Mouse (Mus musculus) hindbrain, embryonic 12.5 days (tissue): Measurements from ENCODE around the gene Trp53bp2. TPM values are rescaled to one million over a fixed set of nuclear protein-coding genes. Genes with fewer than 3 reads are reported as not detected.

Experiments
- ATAC-seq: fragments of 200-750 bp; cut with Nextera tagmentation; 2 replicates; pipeline ENCODE4 v1.8.0; 2017; ENCODE audit warnings: moderate TSS enrichment; ENCODE audit not compliant: low FRiP score
- H3K27ac ChIP-seq: fragments of 300-500 bp; sonication (generic); 2 replicates; pipeline ENCODE4 v1.5.1; 2016; ENCODE audit warnings: mild to moderate bottlenecking
- H3K27me3 ChIP-seq: fragments of 300-500 bp; sonication (generic); 2 replicates; pipeline ENCODE4 v1.6.1; 2016; ENCODE audit warnings: mild to moderate bottlenecking
- H3K36me3 ChIP-seq: fragments of 300-500 bp; sonication (generic); 2 replicates; pipeline ENCODE4 v1.6.1; 2016; ENCODE audit warnings: mild to moderate bottlenecking
- H3K4me1 ChIP-seq: fragments of 300-500 bp; sonication (generic); 2 replicates; pipeline ENCODE4 v1.6.1; 2016
- H3K4me2 ChIP-seq: fragments of 300-500 bp; sonication (generic); replicated peaks from 2 replicates; pipeline ENCODE4 v1.6.1; 2016; ENCODE audit warnings: mild to moderate bottlenecking
- H3K4me3 ChIP-seq: fragments of 300-500 bp; sonication (generic); 2 replicates; pipeline ENCODE4 v1.5.1; 2016; ENCODE audit warnings: mild to moderate bottlenecking
- H3K9ac ChIP-seq: fragments of 300-500 bp; sonication (generic); 2 replicates; pipeline ENCODE4 v1.6.1; 2016; ENCODE audit warnings: mild to moderate bottlenecking, moderate library complexity
- H3K9me3 ChIP-seq: fragments of 300-500 bp; sonication (generic); replicated peaks from 2 replicates; pipeline ENCODE4 v1.6.1; 2016; ENCODE audit warnings: mild to moderate bottlenecking
- WGBS: fragments of 180-500 bp; shearing (Covaris S2); methylation state at CpG from one replicate; pipeline ENCODE4 v1.1.7; 2016; 5-methylcytosine and 5-hydroxymethylcytosine counted together
- polyA plus RNA-seq: library from polyadenylated mRNA; unstranded; fragments of >200 nt; fragmentation: Nextera tagmentation; extraction: Ambion mirVana; gene quantifications from 2 replicates; pipeline ENCODE4 v1.2.1, GENCODE M21; 2016

The Trp53bp2 gene
- polyA plus RNA-seq, 1 experiment from 2014 or later, result 32.7 TPM

- Histone ChIP-seq H3K9me3 (no peaks in the 10 kb centered on the region), H3K27ac (no peak overlapping the region), H3K4me1 (no peaks in the 10 kb centered on the region), H3K36me3 (peaks cover 85% of the 10 kb centered on the region), H3K4me3 (no peak overlapping the region), H3K27me3 (no peaks in the 10 kb centered on the region), H3K4me2 (no peak overlapping the region), H3K9ac (no peak overlapping the region)
- WGBS, result 87% methylated on average over 5 of the region's 5 CpGs
- ATAC-seq, result no peak
Measured at GRCm38 (mm10) chr1:182475005-182475796, 66.2 kb downstream of the Trp53bp2 start.

GRCm38 (mm10) chr1:182478935-182479334, 70.0 kb downstream of the Trp53bp2 start:
- 88% methylated on average over 4 of the region's 4 CpGs for WGBS
- Histone ChIP-seq H3K36me3 (peaks cover 84% of the 10 kb centered on the region), H3K27me3 (no peaks in the 10 kb centered on the region), H3K9me3 (no peaks in the 10 kb centered on the region), H3K27ac (no peak overlapping the region), H3K4me1 (no peaks in the 10 kb centered on the region), H3K4me2 (no peak overlapping the region), H3K9ac (no peak overlapping the region), H3K4me3 (no peak overlapping the region)
- ATAC-seq, result no peak

- no peaks in the 10 kb centered on the region for H3K9me3 ChIP-seq
- H3K9ac ChIP-seq, result no peak overlapping the region
- peaks cover 90% of the 10 kb centered on the region for H3K36me3 ChIP-seq
- H3K4me1 ChIP-seq, result no peaks in the 10 kb centered on the region
- no peak overlapping the region for H3K4me2 ChIP-seq
- no peak for ATAC-seq
- no peak overlapping the region for H3K27ac ChIP-seq
- no peak overlapping the region for H3K4me3 ChIP-seq
- H3K27me3 ChIP-seq, result no peaks in the 10 kb centered on the region
- WGBS, result 97% methylated on average over 7 of the region's 7 CpGs
Measured at GRCm38 (mm10) chr1:182481138-182481537, 72.2 kb downstream of the Trp53bp2 start.

- H3K36me3 ChIP-seq, result peaks cover 92% of the 10 kb centered on the region
- no peak overlapping the region for H3K4me3 ChIP-seq
- no peaks in the 10 kb centered on the region for H3K9me3 ChIP-seq
- no peak for ATAC-seq
- no peak overlapping the region for H3K9ac ChIP-seq
- 90% methylated on average over 10 of the region's 10 CpGs for WGBS
- H3K4me2 ChIP-seq, result no peak overlapping the region
- H3K4me1 ChIP-seq, result no peaks in the 10 kb centered on the region
- no peak overlapping the region for H3K27ac ChIP-seq
- H3K27me3 ChIP-seq, result no peaks in the 10 kb centered on the region
Measured at GRCm38 (mm10) chr1:182481646-182482295, 72.8 kb downstream of the Trp53bp2 start.

DNA sequence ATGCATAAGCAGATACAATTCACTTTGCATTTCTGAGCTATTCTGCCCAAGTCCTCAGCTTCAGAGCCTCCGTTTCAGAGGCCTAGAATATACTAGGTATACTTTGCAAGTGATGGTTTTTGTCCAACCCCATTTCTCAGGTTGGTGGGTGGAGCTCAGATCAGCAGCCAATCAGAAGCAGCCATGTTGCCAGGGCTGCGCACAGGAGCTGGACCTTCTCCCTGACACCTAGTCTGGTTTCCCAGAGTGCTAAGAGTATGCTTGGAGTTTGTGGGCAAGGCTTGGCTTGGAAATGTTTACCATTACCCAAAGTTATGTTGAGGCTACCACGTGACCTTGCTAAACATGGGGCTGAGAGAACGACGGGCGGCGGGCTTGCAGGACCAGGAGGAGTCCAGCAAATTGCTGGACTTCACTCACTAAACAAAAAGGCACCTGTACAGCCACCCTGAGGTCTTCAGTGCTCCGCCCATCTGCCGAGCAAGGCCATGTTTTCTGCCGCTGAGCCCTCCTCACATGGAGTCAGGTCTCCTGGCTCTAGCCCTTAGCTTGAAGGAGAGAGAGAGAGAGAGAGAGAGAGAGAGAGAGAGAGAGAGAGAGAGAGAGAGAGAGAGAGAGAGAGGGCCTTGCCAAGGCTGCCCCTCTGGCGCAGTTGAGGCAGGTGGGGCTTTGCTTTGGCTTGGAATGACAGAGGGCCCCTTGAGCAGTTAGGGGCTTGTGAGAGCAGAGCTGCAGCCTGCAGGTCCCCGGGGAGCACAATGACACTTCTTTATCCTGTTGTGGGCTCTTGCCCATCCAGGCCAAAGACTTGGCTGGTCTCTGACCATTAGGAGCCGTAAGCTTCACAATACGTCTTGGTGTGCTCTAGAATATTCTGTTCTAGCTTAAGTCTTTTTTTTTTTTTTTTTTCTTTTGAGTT, 74.3 kb downstream of the Trp53bp2 start:
- H3K27ac ChIP-seq, result no peak overlapping the region
- no peaks in the 10 kb centered on the region for H3K4me1 ChIP-seq
- H3K4me3 ChIP-seq, result no peak overlapping the region
- H3K4me2 ChIP-seq, result no peak overlapping the region
- WGBS, result 91% methylated on average over 14 of the region's 14 CpGs
- ATAC-seq, result no peak
- H3K27me3 ChIP-seq, result no peaks in the 10 kb centered on the region
- H3K9ac ChIP-seq, result no peak overlapping the region
- peaks cover 88% of the 10 kb centered on the region for H3K36me3 ChIP-seq
- H3K9me3 ChIP-seq, result no peaks in the 10 kb centered on the region

- no peak overlapping the region for H3K4me2 ChIP-seq
- no peaks in the 10 kb centered on the region for H3K4me1 ChIP-seq
- WGBS, result 93% methylated on average over 12 of the region's 12 CpGs
- H3K36me3 ChIP-seq, result peaks cover 88% of the 10 kb centered on the region
- no peak overlapping the region for H3K27ac ChIP-seq
- ATAC-seq, result no peak
- no peak overlapping the region for H3K4me3 ChIP-seq
- no peaks in the 10 kb centered on the region for H3K9me3 ChIP-seq
- H3K9ac ChIP-seq, result no peak overlapping the region
- H3K27me3 ChIP-seq, result no peaks in the 10 kb centered on the region
Measured at GRCm38 (mm10) chr1:182483910-182484274, 74.9 kb downstream of the Trp53bp2 start.

DNA sequence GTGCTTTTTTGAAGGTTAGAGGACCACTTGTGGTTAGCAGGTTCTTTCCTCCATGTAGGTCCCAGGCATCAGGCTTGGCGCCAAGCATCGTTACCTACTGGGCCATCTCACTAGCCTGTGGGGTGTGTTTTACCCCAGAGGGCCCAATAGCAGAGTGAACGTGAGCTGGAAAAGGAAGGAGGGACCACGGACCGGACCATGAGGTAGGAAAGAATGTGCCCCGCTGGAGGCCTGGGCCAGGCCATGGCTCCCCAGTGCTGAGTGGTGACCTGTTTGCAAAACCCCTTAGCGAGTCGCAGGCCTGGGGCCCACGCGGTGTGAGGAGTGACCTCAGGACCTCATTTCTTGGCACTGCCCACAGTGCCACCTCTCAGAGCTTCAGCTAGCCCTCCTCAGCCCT, 79.5 kb downstream of the Trp53bp2 start:
- WGBS, result 95% methylated on average over 10 of the region's 10 CpGs
- H3K36me3 ChIP-seq, result peaks cover 52% of the 10 kb centered on the region
- H3K9ac ChIP-seq, result no peak overlapping the region
- no peak overlapping the region for H3K27ac ChIP-seq
- ATAC-seq, result no peak
- H3K4me1 ChIP-seq, result peaks cover 11% of the 10 kb centered on the region
- no peaks in the 10 kb centered on the region for H3K27me3 ChIP-seq
- no peak overlapping the region for H3K4me2 ChIP-seq
- H3K4me3 ChIP-seq, result no peak overlapping the region
- no peaks in the 10 kb centered on the region for H3K9me3 ChIP-seq

DNA sequence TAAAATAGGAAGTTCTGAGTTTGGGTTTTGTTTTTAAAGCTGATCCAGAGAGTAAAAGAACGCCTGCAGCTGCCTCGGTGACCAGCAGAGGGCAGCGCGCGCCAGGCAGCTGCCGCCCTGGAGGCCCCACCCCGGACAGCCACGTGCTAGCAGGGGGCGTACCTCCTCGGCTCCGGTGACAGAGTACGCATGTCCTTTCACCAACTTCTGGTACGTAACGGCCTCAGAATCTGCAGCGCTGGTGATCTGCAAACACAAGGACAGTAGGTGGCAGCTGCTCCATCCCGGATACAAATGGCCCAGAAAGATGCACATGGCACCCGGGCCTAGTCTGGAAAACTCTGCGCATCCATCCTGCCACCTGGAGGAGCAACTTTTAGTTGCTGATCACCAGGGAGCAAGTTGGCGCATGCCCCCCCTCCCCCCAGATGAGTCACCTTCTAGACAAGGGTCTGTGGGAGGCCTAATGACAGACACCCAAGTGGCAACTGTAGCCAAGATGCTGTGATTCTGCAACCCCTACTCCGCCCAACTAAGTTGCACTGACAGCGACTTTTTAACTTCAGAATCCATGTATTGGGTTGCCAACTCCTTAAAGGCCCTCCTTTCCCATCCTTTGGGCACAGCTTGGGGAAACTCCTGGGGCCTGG, 81.0 kb downstream of the Trp53bp2 start:
- H3K27me3 ChIP-seq, result no peaks in the 10 kb centered on the region
- no peaks in the 10 kb centered on the region for H3K9me3 ChIP-seq
- 11% methylated on average over 21 of the region's 21 CpGs for WGBS
- peaks cover 16% of the 10 kb centered on the region for H3K4me1 ChIP-seq
- peak; percentile 92 for ATAC-seq
- 0 out of 2 replicates have a peak overlapping the region, but pooled peaks have one; percentile 2 for H3K4me3 ChIP-seq
- no peak overlapping the region for H3K9ac ChIP-seq
- peaks cover 37% of the 10 kb centered on the region for H3K36me3 ChIP-seq
- H3K4me2 ChIP-seq, result peak overlapping the region; percentile 47
- 0 out of 2 replicates have a peak overlapping the region, but pooled peaks have one; percentile 23 for H3K27ac ChIP-seq

DNA sequence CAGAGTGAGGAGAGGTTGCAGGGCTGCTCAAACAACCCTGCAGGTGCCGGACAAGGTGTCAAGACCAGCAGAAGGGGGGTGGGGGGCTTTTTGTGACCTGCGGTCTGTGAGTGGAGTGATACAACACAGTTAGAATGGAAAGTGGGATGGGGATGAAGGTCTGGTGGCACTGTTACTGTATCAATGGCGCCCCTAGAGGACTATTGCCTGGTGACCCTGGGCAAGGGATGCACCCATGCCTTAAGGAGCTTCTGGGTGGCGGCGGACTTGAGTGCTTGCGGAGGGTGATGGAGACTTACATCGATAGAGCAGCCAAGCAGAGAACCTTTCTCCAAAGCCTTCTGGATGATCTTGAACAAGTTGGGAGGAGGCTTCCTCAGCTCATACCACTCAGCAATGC, 81.6 kb downstream of the Trp53bp2 start:
- Histone ChIP-seq H3K27me3 (no peaks in the 10 kb centered on the region), H3K4me3 (no peak overlapping the region), H3K4me2 (no peak overlapping the region), H3K4me1 (peaks cover 19% of the 10 kb centered on the region), H3K9me3 (no peaks in the 10 kb centered on the region), H3K27ac (0 out of 2 replicates have a peak overlapping the region, but pooled peaks have one; percentile 23), H3K36me3 (peaks cover 31% of the 10 kb centered on the region), H3K9ac (no peak overlapping the region)
- no peak for ATAC-seq
- WGBS, result 77% methylated on average over 7 of the region's 7 CpGs

GRCm38 (mm10) chr1:182491839-182492238, 82.9 kb downstream of the Trp53bp2 start:
- H3K4me2 ChIP-seq, result no peak overlapping the region
- no peak overlapping the region for H3K27ac ChIP-seq
- no peaks in the 10 kb centered on the region for H3K9me3 ChIP-seq
- no peak overlapping the region for H3K9ac ChIP-seq
- H3K4me3 ChIP-seq, result no peak overlapping the region
- no peaks in the 10 kb centered on the region for H3K27me3 ChIP-seq
- 95% methylated on average over 6 of the region's 6 CpGs for WGBS
- peaks cover 20% of the 10 kb centered on the region for H3K36me3 ChIP-seq
- no peak for ATAC-seq
- H3K4me1 ChIP-seq, result peaks cover 22% of the 10 kb centered on the region

DNA sequence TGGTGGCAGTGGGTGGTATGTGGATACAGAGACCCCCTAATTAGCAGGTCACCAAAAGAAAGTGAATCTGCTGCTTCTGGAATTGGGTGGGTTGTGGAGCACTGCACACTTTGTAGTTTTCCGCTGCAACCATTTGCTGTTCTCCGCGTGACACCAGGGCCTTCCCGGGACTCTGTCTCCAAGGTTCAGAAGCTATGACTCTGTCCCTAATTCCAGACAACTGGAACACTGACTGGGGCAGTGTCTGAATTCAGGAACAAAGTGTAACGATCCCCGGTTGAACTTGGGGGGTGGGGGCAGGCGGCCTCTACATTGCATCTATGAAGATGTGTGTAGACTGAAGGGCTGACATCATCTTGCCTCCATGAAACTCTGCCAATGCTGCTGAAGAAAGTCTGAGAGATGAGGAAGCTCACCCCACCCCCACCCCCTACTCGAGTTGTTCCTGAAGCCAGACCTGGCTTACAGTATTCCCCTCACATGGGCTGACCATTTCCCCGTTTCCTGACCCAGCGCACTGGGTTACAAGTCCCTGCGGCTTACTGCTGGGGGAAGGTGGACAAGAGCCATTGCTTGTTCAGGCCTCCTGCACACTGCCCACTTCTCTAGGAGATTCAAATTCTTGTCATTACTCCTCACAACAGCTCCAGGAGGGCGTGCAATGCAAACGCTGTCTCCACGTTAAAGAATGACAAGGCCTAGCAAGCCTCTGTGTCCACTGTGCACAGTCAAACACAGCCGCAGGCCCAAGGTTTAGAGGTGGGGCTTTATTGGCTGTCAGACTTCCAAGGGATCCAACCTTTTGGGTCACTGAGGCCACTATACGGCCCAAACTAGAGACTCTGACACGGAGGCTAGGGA, 85.5 kb downstream of the Trp53bp2 start:
- no peak overlapping the region for H3K27ac ChIP-seq
- WGBS, result 68% methylated on average over 17 of the region's 17 CpGs
- H3K9me3 ChIP-seq, result no peaks in the 10 kb centered on the region
- ATAC-seq, result no peak
- no peak overlapping the region for H3K9ac ChIP-seq
- no peak overlapping the region for H3K4me3 ChIP-seq
- H3K36me3 ChIP-seq, result 0 out of 2 replicates have a peak, but pooled peaks cover 6% of the 10 kb centered on the region
- no peak overlapping the region for H3K4me2 ChIP-seq
- H3K4me1 ChIP-seq, result peaks cover 22% of the 10 kb centered on the region
- H3K27me3 ChIP-seq, result no peaks in the 10 kb centered on the region
